Mouse (Mus musculus) forebrain, embryonic 11.5 days (tissue): ENCODE results near the gene Tmem252. TPM values are rescaled to one million over a fixed set of nuclear protein-coding genes. Genes with fewer than 3 reads are reported as not detected.

ENCODE experiments used
- ATAC-seq: fragments of 200-750 bp; cut with Nextera tagmentation; replicated peaks from 2 replicates; pipeline ENCODE4 v1.8.0; 2017; ENCODE audit warnings: moderate TSS enrichment; ENCODE audit not compliant: low FRiP score
- DNase-seq: peaks from one replicate; pipeline ENCODE4 v3.0.0-alpha.2; 2017; ENCODE audit warnings: low spot score
- H3K27ac ChIP-seq: fragments of 300-500 bp; sonication (generic); 2 replicates; pipeline ENCODE4 v1.5.1; 2014; ENCODE audit warnings: low read depth, low read length
- H3K27me3 ChIP-seq: fragments of 300-500 bp; sonication (generic); 2 replicates; pipeline ENCODE4 v1.6.1; 2014; ENCODE audit warnings: mild to moderate bottlenecking, low read length, mixed read lengths; ENCODE audit not compliant: control insufficient read depth, insufficient read depth
- H3K36me3 ChIP-seq: fragments of 300-500 bp; sonication (generic); 2 replicates; pipeline ENCODE4 v1.6.1; 2014; ENCODE audit warnings: mild to moderate bottlenecking, low read length, moderate library complexity, mixed read lengths; ENCODE audit not compliant: control insufficient read depth, insufficient read depth
- H3K4me1 ChIP-seq: fragments of 300-500 bp; sonication (generic); replicated peaks from 2 replicates; pipeline ENCODE4 v1.6.1; 2014; ENCODE audit warnings: low read length, mixed read lengths; ENCODE audit not compliant: control insufficient read depth, insufficient read depth
- H3K4me2 ChIP-seq: fragments of 300-500 bp; sonication (generic); 2 replicates; pipeline ENCODE4 v1.6.1; 2014; ENCODE audit warnings: low read depth, mild to moderate bottlenecking, low read length, moderate library complexity, mixed read lengths; ENCODE audit not compliant: severe bottlenecking
- H3K4me3 ChIP-seq: fragments of 300-500 bp; sonication (generic); 2 replicates; pipeline ENCODE4 v1.5.1; 2014; ENCODE audit warnings: low read depth, low read length
- H3K9ac ChIP-seq: fragments of 300-500 bp; sonication (generic); 2 replicates; pipeline ENCODE4 v1.6.1; 2014; ENCODE audit warnings: low read length
- H3K9me3 ChIP-seq: fragments of 300-500 bp; sonication (generic); 2 replicates; pipeline ENCODE4 v1.6.1; 2016; ENCODE audit warnings: low read length, mixed read lengths; ENCODE audit not compliant: control insufficient read depth
- WGBS: fragments of 180-500 bp; shearing (Covaris S2); extraction: QIAGEN DNeasy Blood & Tissue Kit; methylation state at CpG from one replicate; pipeline ENCODE4 v1.1.7; 2014; 5-methylcytosine and 5-hydroxymethylcytosine counted together
- polyA plus RNA-seq: library from polyadenylated mRNA; unstranded; fragments of >200 nt; fragmentation: Nextera tagmentation; extraction: Ambion mirVana; gene quantifications from 2 replicates; pipeline ENCODE4 v1.2.1, GENCODE M21; 2014

Tmem252 gene
- polyA plus RNA-seq, 1 experiment from 2014 or later: 0.69 TPM

GRCm38 (mm10) chr19:24671571-24671970, 2.2 kb upstream of the Tmem252 start:
- ATAC-seq (no peak), DNase-seq (no peak)
- no peaks in the 10 kb centered on the region for H3K36me3 ChIP-seq
- H3K9ac ChIP-seq: no peak overlapping the region
- no peak overlapping the region for H3K4me2 ChIP-seq
- no peak overlapping the region for H3K4me3 ChIP-seq
- H3K9me3 ChIP-seq: no peaks in the 10 kb centered on the region
- H3K27ac ChIP-seq: no peak overlapping the region
- WGBS: 43% methylated on average over 3 of the region's 3 CpGs
- H3K4me1 ChIP-seq: no peaks in the 10 kb centered on the region
- no peaks in the 10 kb centered on the region for H3K27me3 ChIP-seq

GRCm38 (mm10) chr19:24672366-24672960, 1.3 kb upstream of the Tmem252 start:
- no peak for ATAC-seq
- no peaks in the 10 kb centered on the region for H3K9me3 ChIP-seq
- no peak for DNase-seq
- H3K27ac ChIP-seq: no peak overlapping the region
- no peaks in the 10 kb centered on the region for H3K27me3 ChIP-seq
- 83% methylated on average over 10 of the region's 10 CpGs for whole genome bisulfite sequencing
- no peaks in the 10 kb centered on the region for H3K36me3 ChIP-seq
- H3K4me3 ChIP-seq: no peak overlapping the region
- no peaks in the 10 kb centered on the region for H3K4me1 ChIP-seq
- no peak overlapping the region for H3K4me2 ChIP-seq
- H3K9ac ChIP-seq: no peak overlapping the region

- Histone ChIP-seq H3K9me3 (no peaks in the 10 kb centered on the region), H3K4me1 (no peaks in the 10 kb centered on the region), H3K4me2 (no peak overlapping the region), H3K27me3 (no peaks in the 10 kb centered on the region), H3K27ac (no peak overlapping the region), H3K4me3 (no peak overlapping the region), H3K36me3 (no peaks in the 10 kb centered on the region), H3K9ac (no peak overlapping the region)
- ATAC-seq (no peak), DNase-seq (no peak)
- 90% methylated on average over 10 of the region's 10 CpGs for WGBS
Measured at GRCm38 (mm10) chr19:24673331-24673730, 477 bp upstream of the Tmem252 start.

GRCm38 (mm10) chr19:24676429-24676828, 2.6 kb downstream of the Tmem252 start:
- DNase-seq (no peak), ATAC-seq (no peak)
- WGBS: 91% methylated on average over 7 of the region's 7 CpGs
- no peak overlapping the region for H3K9ac ChIP-seq
- H3K4me1 ChIP-seq: no peaks in the 10 kb centered on the region
- no peak overlapping the region for H3K4me2 ChIP-seq
- no peaks in the 10 kb centered on the region for H3K9me3 ChIP-seq
- H3K27me3 ChIP-seq: no peaks in the 10 kb centered on the region
- H3K27ac ChIP-seq: no peak overlapping the region
- no peaks in the 10 kb centered on the region for H3K36me3 ChIP-seq
- H3K4me3 ChIP-seq: no peak overlapping the region

DNA sequence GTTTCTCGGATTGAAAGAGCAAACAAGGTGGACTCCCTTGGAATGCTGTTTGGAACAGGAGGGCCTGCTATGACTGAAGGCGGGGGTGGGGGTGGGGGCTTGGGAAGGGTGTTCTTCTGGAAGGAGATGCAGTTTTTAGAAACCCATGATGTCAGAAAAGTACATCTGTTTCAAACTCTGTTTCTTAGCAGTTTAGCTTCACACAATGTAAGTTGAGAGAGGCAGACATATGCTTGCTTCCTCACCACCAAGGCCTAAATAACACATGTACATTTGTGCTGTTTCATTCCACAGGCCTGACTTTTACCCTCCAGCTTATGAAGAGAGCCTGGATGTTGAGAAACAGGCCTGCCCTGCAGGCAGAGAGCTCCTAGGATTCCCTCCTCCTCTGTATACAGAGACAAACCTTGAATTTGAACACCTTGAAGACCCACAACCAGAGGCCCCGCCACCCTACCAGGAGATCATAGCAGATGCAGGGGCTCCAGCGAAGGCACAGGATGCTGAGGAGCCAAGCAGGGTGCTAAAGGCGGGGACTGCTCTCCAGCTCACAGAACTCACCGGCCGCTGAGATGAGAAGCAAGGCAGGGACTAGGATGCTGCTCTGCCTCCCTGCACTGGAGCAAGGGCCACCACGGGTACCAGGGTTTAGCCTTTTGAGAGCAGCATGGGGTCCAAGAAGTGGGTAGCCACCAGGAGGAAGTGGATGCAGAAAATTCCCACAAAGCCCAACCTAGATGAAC, 3.6 kb downstream of the Tmem252 start:
- H3K36me3 ChIP-seq: no peaks in the 10 kb centered on the region
- 68% methylated on average over 8 of the region's 8 CpGs for WGBS
- DNase-seq (no peak), ATAC-seq (no peak)
- no peaks in the 10 kb centered on the region for H3K9me3 ChIP-seq
- H3K4me3 ChIP-seq: no peak overlapping the region
- H3K27me3 ChIP-seq: no peaks in the 10 kb centered on the region
- no peaks in the 10 kb centered on the region for H3K4me1 ChIP-seq
- no peak overlapping the region for H3K27ac ChIP-seq
- no peak overlapping the region for H3K9ac ChIP-seq
- no peak overlapping the region for H3K4me2 ChIP-seq

DNA sequence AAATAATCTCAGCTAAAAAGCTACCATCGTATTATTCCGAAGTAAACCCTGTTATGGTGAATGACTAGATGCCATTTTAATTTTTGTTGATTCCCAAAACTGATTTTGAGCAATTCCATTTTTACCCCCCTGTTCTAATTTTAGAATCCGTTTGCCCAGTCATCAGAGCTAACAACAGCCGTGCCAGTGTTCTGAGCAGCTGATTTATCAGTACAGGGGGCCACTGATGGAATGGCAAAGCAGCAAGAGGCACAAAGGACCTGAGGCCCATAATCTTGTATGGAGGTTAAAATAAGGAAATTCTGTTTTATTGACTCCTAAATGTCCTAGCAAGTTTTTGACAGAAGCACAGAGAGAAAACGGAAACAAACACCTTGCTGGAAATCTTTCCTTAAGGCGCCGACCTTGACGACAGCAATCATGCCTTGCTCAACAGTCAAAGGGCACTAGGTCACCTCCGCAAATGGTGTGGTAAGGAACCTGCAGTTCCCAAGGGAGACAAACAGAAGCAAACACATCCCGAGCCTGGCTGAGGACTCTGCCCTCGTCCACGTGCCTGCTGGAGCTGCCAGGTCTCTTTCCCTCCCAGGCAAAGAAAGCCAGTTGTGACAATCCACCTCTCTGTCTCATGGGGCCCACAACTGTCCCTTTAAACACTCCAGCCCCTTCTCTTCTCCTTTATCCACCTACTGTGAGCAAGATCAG, 9.4 kb downstream of the Tmem252 start:
- no peak for ATAC-seq
- 80% methylated on average over 12 of the region's 12 CpGs for WGBS
- no peaks in the 10 kb centered on the region for H3K36me3 ChIP-seq
- DNase-seq: no peak
- H3K27ac ChIP-seq: no peak overlapping the region
- H3K4me3 ChIP-seq: no peak overlapping the region
- no peaks in the 10 kb centered on the region for H3K27me3 ChIP-seq
- no peaks in the 10 kb centered on the region for H3K4me1 ChIP-seq
- no peak overlapping the region for H3K4me2 ChIP-seq
- no peaks in the 10 kb centered on the region for H3K9me3 ChIP-seq
- H3K9ac ChIP-seq: no peak overlapping the region

GRCm38 (mm10) chr19:24686411-24686810, 12.6 kb downstream of the Tmem252 start:
- Histone ChIP-seq H3K4me3 (no peak overlapping the region), H3K27ac (no peak overlapping the region), H3K4me1 (no peaks in the 10 kb centered on the region), H3K9me3 (no peaks in the 10 kb centered on the region), H3K4me2 (no peak overlapping the region), H3K9ac (no peak overlapping the region), H3K27me3 (no peaks in the 10 kb centered on the region), H3K36me3 (no peaks in the 10 kb centered on the region)
- no peak for DNase-seq
- 88% methylated on average over 10 of the region's 10 CpGs for WGBS
- ATAC-seq: no peak

DNA sequence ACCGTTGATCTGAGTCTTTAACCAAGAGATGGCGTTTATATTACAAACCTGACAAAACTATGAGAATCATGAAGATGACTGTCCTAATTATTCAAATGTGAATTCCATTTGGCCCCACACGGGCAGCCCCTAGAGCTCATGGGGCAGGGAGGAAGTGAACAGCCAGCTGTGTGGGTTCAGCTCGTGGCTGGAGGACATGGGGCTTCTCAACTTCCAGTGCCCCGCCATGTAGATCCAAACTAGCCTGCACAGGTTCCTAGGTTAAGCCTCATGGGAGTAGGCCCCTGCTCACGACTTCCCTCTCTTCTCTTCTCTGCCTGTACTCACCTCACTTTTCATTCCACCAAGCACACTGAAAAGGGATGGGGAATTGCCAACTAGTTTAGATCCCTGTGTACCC, 14.5 kb downstream of the Tmem252 start:
- Histone ChIP-seq H3K27me3 (no peaks in the 10 kb centered on the region), H3K4me1 (no peaks in the 10 kb centered on the region), H3K9me3 (no peaks in the 10 kb centered on the region), H3K4me2 (no peak overlapping the region), H3K27ac (no peak overlapping the region), H3K36me3 (no peaks in the 10 kb centered on the region), H3K4me3 (no peak overlapping the region), H3K9ac (no peak overlapping the region)
- WGBS: 82% methylated on average over 6 of the region's 6 CpGs
- DNase-seq (no peak), ATAC-seq (no peak)
